Mouse (Mus musculus) bone marrow macrophage, adult 2 months (primary cell): ENCODE results near the gene Tmprss13.

Experiments
- CTCF ChIP-seq: IDR thresholded peaks from 2 replicates; pipeline ENCODE4 v1.5.1; 2012; ENCODE audit warnings: low read depth, mild to moderate bottlenecking, low read length, moderate library complexity
- POLR2A ChIP-seq: IDR thresholded peaks from 2 replicates; pipeline ENCODE4 v1.6.1; 2012; ENCODE audit warnings: mild to moderate bottlenecking, low read depth, low read length, borderline replicate concordance

- TF ChIP-seq POLR2A (no peak), CTCF (no peak)
Observed at GRCm38 (mm10) chr9:45370117-45370561, 51.2 kb downstream of the Tmprss13 start, which contains the start of gene Fxyd6.
